Mouse (Mus musculus) bone marrow, adult 2 months (tissue): ENCODE results near the gene Fras1. TPM values are rescaled to one million over a fixed set of nuclear protein-coding genes. Genes with fewer than 3 reads are reported as not detected.

Experiments
- H3K27ac ChIP-seq: fragments of 200-500 bp; 2 replicates; pipeline ENCODE4 v1.5.1; 2012; ENCODE audit warnings: low read depth, mild to moderate bottlenecking, control low read depth, inconsistent platforms, low read length; ENCODE audit not compliant: control insufficient read depth, poor library complexity, insufficient read depth
- H3K4me1 ChIP-seq: fragments of 200-500 bp; 2 replicates; pipeline ENCODE4 v1.6.1; 2011; ENCODE audit warnings: low read length; ENCODE audit not compliant: control insufficient read depth, insufficient read depth
- H3K4me3 ChIP-seq: fragments of 200-500 bp; replicated peaks from 2 replicates; pipeline ENCODE3; 2011; ENCODE audit warnings: mild to moderate bottlenecking, low read depth, low read length, control low read depth; ENCODE audit not compliant: control insufficient read depth
- CTCF ChIP-seq: fragments of 200-500 bp; IDR thresholded peaks from 2 replicates; pipeline ENCODE4 v1.5.1; 2011; ENCODE audit warnings: low read length, control low read depth; ENCODE audit not compliant: control insufficient read depth, insufficient read depth
- POLR2A ChIP-seq: fragments of 200-500 bp; IDR thresholded peaks from 2 replicates; pipeline ENCODE4 v1.6.1; 2011; ENCODE audit warnings: low read depth, mild to moderate bottlenecking, control low read depth, low read length, borderline replicate concordance; ENCODE audit not compliant: control insufficient read depth
- WGBS: fragments of 180-500 bp; shearing (Covaris S2); methylation state at CpG from one replicate; pipeline ENCODE4 v1.1.7; 2018; 5-methylcytosine and 5-hydroxymethylcytosine counted together
- polyA plus RNA-seq: library from polyadenylated mRNA; stranded (reverse); fragments of >200 nt; gene quantifications from 2 replicates; pipeline ENCODE4 v1.2.4, GENCODE M21; 2011; ENCODE audit warnings: low replicate concordance; ENCODE audit not compliant: missing spikeins, insufficient read depth, insufficient read length

The Fras1 gene
- polyA plus RNA-seq, 1 experiment = not detected

- WGBS = 82% methylated on average over 13 of the region's 13 CpGs
- Histone ChIP-seq H3K27ac (no peak overlapping the region), H3K4me1 (no peaks in the 10 kb centered on the region), H3K4me3 (no peak overlapping the region)
- TF ChIP-seq POLR2A (no peak), CTCF (no peak)
Observed at GRCm38 (mm10) chr5:96824769-96825327, 451.1 kb downstream of the Fras1 start.

GRCm38 (mm10) chr5:96827176-96827575 is 453.4 kb downstream of the Fras1 start:
- no peaks in the 10 kb centered on the region for H3K4me1 ChIP-seq
- 74% methylated on average over 1 of the region's 1 CpGs for WGBS
- H3K4me3 ChIP-seq = no peak overlapping the region
- no peak overlapping the region for H3K27ac ChIP-seq
- TF ChIP-seq CTCF = no peak
- no peak for TF ChIP-seq POLR2A

Other genes starting within 250 kb of the Fras1 start
- gene Cnot6l, start 209.8 kb upstream of the Fras1 start, polyA plus RNA-seq = 8.1 and 11.9 TPM in 2 replicates
- 6.7 and 6.8 TPM in 2 replicates for gene Mrpl1, start 164.5 kb upstream of the Fras1 start, polyA plus RNA-seq